Mouse (Mus musculus): Measurements from ENCODE around the gene Syne3. TPM values are rescaled to one million over a fixed set of nuclear protein-coding genes. Genes with fewer than 3 reads are reported as not detected.

The Syne3 gene
- total RNA-seq, 2 experiments from 2014 or later: 0.79 to 0.81 TPM

DNA sequence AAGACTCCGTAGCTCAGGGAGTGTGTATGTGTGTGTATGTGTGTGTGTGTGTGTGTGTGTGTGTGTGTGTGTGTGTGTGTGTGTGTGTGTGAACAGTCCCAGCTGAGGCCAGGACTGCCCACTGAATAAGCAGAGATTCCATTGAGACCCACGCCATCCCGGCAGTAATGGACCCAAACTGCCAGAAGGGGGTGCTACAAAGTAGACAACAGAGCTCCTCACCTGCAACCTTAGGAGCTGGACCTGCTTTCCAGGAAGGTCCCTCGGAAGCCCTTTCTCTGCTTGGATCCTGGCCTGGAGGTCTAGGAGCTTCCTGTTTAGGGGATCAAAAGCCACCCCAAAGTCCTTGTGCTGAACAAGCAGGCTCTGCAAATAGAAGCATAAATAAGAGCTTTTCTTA lies 55.7 kb downstream of the Syne3 start:
- intact Hi-C loops (cut with DNase I): loop anchor here (5.0 kb wide), 1 partner anchor 473 kb away; no protein-coding TSS in a partner anchor
- no peak for DNase-seq (ENCODE audit: extremely low spot score in 1 of 2, low spot score in 2 of 2)

DNA sequence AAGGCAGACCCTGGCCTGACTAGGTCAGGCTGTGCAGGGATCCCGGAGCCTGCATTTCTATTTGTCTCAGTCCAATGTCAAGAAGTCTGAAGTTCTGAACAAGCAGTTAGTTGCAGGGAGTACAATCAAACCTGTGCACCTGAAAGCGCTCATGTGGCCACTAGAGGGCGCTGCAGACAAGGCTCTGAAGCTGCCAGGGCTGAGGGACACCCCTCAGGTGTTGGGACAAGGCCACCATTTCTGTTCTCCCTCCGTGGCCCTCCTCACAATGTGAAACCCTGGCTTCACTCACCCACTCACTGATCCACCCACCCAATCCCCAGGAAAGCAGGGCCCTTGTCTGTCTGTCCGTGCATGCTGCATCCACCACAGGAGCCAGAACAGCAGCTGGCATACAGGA lies 57.2 kb downstream of the Syne3 start:
- peak; percentile 37 to 76 for DNase-seq (ENCODE audit: extremely low spot score in 1 of 2, low spot score in 2 of 2)
- intact Hi-C loops (cut with DNase I): loop anchor here (1.0 to 5.0 kb wide), 2 partner anchors 73 to 475 kb away; no protein-coding TSS in a partner anchor

DNA sequence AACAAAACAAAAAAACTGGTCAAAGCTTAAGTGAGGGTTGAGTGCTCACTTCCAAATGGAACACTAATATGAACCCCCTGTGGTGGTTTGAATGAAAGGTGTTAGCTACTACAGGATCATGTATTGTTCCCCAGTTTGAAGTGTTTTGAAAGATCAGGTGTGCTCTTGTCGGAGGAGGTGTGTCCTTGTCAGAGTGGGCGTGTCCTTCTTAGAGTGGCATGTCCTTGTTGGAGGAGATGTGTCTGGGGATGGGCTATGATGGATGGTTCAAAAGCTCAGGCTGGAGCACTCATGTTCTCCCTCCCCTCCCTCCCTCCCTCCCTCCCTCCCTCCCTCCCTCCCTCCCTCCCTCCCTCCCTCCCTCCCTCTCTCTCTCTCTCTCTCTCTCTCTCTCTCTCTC lies 61.7 kb downstream of the Syne3 start:
- intact Hi-C loops (cut with DNase I): no loop called here
- no peak for DNase-seq (ENCODE audit: extremely low spot score in 1 of 2, low spot score in 2 of 2)

DNA sequence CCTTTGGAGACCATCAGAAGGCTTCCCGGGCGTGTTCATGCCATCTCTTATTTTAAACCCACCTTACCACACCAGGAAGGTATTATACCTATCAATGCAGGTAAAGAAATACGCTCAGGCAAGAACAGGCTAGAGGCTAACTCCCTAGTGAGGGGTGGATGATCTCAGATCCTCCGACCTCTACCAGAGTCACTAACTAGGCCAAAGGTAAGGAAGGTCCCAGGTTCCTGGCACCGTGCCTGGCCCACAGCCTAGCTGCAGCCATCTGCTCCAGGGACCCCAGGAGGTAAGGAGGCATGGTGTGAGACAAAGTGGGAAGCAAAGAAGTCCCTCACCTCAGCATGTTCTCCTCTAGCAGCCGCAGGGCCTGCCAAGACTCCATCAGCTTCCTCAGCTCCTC lies 63.4 kb downstream of the Syne3 start:
- intact Hi-C loops (cut with DNase I): no loop called here

DNA sequence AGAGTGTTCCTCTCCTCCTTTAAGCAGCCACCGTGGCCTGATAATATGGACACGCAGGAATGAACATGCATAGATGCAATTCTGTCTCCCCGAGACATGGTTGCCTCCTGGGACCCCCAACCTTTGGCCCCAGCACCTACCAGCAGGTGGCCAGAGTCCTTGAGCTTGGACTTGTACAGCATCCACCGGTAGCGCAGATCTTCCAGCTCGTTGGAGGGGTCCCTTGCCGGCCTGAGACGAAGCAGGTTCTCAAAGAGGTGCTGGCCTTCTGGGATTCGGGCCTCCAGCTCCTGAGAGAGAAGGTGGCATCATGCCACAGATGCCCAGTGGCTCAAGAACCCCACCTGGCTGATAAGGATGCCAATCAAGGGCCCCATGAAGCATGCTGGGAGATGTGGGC lies 69.1 kb downstream of the Syne3 start:
- DNase-seq (ENCODE audit: extremely low spot score in 1 of 2, low spot score in 2 of 2): no peak
- intact Hi-C loops (cut with DNase I): no loop called here

More for the DNA sequence above, 63.4 kb downstream of the Syne3 start:
- no peak for DNase-seq (ENCODE audit: extremely low spot score in 1 of 2, low spot score in 2 of 2)

DNA sequence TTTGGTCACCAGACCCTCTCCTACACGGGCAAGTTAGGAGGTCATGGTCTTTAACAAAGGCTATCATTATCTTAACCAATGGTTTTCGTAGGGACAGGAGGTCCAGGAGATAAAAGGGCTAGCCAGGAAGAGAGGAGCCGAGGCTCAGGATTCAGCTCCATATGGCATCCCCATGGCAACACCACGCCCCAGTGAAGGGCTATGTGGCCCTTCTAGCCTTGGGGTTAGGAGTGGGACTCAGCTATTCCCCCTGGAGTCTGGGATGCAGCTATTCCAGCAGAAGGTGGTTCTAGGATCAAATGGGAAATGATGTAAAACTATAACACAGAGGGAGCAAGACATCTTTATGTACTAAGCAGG lies 69.6 kb downstream of the Syne3 start:
- intact Hi-C loops (cut with DNase I): no loop called here

DNA sequence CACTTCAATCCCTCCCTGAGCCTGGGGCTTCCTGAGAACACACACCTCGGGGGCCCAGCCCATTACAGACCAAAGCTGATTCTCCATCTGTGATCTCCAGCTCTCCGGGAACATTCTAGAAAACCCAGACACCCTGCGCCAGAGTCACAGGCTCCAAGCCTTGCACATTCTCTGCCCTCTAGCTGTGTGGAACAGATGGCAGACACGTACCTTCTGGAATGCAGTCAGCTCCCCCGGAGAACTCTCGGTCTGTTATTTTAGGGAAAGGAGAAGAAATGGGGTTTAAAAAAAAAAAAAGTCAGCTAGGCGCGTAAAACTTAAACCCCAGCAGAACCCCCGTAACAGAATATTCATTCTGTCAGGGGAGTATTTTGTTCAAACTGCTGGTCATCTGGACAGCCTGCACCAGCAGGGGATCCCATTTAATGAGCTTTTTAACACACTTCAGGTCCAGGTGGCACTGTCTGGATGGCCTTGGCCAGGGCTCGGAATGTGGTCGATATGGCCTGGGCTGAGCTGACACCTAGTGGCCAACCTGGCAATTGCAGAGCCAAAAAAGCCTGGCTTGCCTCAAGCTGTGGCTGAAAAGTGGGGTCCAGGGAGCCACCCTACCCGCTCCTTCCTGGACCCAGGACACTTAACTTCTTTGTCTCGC lies 70.1 kb downstream of the Syne3 start:
- intact Hi-C loops (cut with DNase I): loop anchor here (5.0 kb wide), 3 partner anchors 102 to 497 kb away; no protein-coding TSS in a partner anchor
- DNase-seq (ENCODE audit: extremely low spot score in 1 of 2, low spot score in 2 of 2): peak; percentile 66 to 73

More for the DNA sequence above, 69.6 kb downstream of the Syne3 start:
- DNase-seq (ENCODE audit: extremely low spot score in 1 of 2, low spot score in 2 of 2): no peak

DNA sequence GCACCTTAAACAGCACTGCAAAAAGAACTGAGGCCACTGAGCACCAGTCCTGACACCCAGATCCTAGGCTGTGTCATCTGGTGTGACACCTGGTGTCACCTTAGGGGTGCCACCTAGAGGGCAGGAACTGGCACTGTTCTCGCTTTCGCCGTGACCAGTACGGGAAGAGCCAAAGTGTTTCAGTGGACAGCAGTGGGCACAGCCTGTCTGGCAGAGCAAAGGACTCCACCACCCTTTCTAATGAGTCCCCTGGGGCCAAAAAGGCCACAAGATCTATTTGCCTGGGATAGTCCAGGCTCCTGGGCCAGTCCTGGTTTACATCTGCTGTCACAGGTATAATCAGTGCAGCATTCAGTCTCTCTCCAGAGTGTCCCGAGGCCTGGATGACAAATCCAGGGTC lies 70.7 kb downstream of the Syne3 start:
- intact Hi-C loops (cut with DNase I): loop anchor here (5.0 kb wide), 3 partner anchors 102 to 497 kb away; no protein-coding TSS in a partner anchor
- DNase-seq (ENCODE audit: extremely low spot score in 1 of 2, low spot score in 2 of 2): no peak

DNA sequence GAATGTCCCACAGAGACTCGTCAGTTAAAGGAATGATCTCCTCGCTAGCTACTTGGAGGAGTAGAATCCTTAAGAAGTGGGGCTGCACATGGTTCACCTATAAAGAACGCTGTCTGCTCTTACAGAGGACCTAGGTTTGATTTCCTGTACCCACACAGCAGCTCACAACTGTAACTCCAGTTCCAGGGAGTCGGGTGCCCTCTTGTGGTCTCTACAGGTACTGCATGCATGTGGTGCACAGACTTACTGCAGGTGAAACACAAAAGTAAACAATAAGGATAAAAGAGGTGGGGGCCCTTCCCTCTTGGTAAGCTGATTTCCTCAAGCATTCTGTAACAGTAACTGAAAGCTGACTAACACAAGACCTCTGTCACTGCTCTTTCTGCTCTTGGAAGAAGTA lies 73.4 kb downstream of the Syne3 start:
- DNase-seq (ENCODE audit: extremely low spot score in 1 of 2, low spot score in 2 of 2): no peak
- intact Hi-C loops (cut with DNase I): loop anchor here (5.0 kb wide), 3 partner anchors 99 to 494 kb away; no protein-coding TSS in a partner anchor

DNA sequence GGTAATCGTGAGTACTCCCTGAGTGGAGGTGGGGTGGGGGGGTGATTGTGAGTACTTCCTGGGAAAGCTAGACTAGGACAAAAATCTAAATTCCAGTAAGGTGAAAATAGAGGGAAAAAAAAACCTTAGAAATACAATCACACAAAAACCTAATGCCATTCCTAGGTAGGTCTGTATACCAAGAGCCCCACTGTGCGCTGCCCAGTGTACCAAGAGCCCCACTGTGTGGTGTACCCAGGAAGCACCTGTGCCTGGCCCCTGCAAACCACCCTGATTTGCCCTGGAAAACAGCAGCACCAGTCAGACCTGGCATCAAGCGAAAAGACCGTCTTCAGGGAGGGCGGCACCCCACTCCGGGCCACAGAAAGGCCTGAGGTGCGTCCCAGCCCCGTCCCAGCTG lies 74.5 kb downstream of the Syne3 start:
- intact Hi-C loops (cut with DNase I): loop anchor here (5.0 kb wide), 3 partner anchors 98 to 493 kb away; no protein-coding TSS in a partner anchor
- DNase-seq (ENCODE audit: extremely low spot score in 1 of 2, low spot score in 2 of 2): no peak

DNA sequence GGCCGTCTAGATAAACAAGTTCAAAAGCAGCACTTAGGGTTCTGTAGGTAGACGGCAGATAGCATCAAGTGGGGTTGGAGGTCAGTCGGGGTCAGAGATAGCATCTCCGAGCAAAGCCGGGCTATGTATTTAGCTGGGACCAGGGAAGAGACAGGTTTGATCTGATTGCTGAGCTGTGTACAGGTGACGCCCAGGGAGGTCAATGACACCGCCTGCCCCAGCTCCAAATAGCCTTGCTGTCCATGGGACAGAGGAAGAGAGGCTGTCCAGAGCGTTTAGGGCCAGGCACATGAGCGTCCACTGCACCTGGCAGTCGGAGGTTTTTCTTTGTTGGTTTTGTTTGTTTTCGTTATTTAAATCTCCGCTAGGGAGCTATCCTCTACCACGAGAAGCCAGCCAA lies 75.8 kb downstream of the Syne3 start:
- intact Hi-C loops (cut with DNase I): no loop called here
- no peak for DNase-seq (ENCODE audit: extremely low spot score in 1 of 2, low spot score in 2 of 2)

DNA sequence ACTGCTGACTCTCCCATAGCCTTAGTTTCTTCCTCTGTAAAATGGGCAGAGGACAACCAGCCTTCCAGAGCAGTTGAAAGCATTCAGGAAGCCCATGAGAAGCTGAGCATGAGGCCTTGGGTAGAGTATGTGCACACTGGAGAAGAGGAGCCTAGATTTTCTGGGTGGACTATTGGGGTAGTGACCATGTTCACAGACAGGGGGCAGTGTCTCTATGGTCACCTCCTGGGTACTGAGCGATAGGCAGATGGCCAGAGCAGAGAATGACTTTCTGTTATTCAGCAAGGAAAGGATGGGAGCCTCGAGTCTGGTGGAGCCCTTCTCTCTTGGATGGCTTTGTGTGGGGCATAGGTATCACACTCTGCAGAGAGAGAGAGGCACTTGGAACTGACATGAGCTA lies 76.4 kb downstream of the Syne3 start:
- intact Hi-C loops (cut with DNase I): no loop called here
- DNase-seq (ENCODE audit: extremely low spot score in 1 of 2, low spot score in 2 of 2): no peak

DNA sequence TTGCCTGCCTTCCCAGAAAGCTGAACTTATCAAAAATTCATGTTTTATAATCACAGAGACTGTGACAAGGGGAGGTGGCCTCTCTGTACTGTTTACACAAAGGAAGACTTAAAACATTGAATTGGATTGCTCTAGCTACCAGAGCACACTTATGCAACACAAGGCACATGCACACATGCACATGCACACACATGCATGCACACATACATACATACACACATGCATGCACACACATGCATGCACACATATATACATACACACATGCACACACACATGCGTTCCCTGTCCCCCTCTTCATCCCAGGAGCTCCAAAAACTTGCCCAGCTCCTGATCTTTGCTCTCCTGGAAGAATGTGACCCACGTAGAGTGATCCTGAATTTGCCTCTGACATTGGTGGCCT lies 83.8 kb downstream of the Syne3 start:
- no peak for DNase-seq (ENCODE audit: extremely low spot score in 1 of 2, low spot score in 2 of 2)
- intact Hi-C loops (cut with DNase I): no loop called here

DNA sequence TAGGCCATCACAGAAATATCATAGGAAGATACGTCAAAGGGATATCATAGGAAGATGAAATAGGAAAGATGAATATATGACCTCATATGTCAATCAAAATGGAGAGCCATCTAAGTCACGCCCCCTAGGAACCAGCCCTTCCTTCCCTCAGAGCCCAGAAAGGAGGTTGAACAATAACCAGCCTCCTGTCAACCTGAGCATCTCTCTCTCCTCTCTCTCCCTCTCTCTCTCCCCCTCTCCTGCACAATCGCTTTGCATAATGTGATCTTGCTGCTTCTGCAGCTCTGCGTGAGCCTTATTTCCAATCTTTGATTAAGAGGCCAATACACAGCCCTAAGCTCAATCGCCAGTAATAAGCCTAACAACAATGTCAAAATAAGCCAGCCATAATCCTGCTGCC lies 84.6 kb downstream of the Syne3 start:
- intact Hi-C loops (cut with DNase I): no loop called here
- no peak for DNase-seq (ENCODE audit: extremely low spot score in 1 of 2, low spot score in 2 of 2)

DNA sequence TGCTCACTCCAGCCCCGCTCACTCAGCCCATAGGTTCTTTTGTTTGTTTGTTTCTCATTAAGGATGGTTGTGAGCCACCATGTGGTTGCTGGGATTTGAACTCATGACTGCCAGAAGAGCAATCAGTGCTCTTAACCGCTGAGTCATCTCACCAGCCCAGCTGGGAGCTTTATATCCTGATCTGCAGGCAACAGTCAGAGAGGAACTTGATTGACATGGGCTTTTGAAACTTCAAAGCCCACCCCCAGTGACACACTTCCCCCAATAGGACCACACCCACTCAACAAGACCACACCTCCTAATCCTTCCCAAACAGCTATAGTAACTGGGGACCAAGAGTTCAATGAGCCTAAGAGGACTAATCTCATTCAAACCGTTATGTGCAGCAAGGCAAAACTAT lies 85.1 kb downstream of the Syne3 start:
- intact Hi-C loops (cut with DNase I): no loop called here

DNA sequence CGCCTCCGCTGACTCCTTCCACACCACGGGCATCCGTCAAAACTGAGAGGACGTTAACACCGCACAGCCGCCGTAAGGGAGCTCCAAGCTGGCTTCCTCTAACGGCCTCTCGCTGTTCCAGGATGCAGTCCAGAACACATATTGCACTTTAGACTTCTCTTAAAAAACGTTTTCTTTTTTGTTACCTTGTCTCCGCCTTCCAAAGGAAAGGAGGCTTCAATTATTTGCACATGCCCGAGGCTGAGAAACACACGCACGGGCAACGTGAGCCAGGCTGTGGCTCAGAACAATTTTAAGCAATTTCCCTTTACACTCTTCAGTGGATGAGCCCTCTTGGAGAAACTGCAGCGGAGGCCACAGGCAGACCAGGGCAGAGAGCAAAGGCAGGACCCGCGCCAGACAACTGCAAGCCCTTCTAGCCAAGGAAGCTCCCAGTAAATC lies 85.6 kb downstream of the Syne3 start:
- intact Hi-C loops (cut with DNase I): no loop called here
- peak in 1 of 2 experiments; percentile 36 for DNase-seq (ENCODE audit: extremely low spot score in 1 of 2, low spot score in 2 of 2)

More for the DNA sequence above, 85.1 kb downstream of the Syne3 start:
- DNase-seq (ENCODE audit: extremely low spot score in 1 of 2, low spot score in 2 of 2): no peak

DNA sequence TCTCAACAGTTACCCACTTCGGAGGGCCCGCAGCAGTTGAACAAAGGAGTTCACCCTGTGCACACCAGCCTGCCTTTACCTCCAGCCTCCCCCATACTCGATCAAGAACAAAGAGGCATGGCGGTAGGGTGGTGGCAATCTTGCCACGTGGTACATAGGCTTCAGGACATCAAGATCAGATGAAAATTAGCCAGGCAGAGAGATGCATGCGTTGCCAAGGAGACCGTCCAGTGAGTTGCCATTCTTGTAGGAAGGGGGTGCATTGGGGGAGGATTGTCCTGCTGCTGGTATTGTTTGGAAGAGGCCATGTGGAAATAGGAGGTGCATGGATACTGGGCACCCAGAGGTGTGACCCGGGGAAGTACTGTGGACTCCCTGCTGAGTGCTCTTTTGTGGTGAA lies 87.0 kb downstream of the Syne3 start:
- intact Hi-C loops (cut with DNase I): no loop called here
- DNase-seq (ENCODE audit: extremely low spot score in 1 of 2, low spot score in 2 of 2): no peak

DNA sequence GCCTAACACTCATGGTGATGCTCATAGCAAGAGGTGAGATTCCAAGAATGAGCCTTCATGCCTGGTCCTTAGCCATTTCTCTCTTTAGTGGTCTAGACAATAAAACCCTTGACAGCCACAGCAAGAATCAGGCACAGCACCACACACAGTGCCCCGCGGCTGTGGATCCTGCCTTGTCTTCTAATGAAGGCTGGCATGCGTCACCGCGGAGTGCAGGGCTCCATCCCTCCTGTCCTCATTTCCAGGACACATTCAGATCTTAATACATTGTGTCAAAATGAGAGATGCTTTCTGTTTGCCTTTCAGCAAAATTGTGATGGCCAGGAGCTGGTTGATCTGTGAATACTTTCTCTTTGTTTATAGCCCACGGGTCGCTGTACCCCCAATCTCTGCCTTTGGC lies 88.5 kb downstream of the Syne3 start:
- intact Hi-C loops (cut with DNase I): no loop called here

DNA sequence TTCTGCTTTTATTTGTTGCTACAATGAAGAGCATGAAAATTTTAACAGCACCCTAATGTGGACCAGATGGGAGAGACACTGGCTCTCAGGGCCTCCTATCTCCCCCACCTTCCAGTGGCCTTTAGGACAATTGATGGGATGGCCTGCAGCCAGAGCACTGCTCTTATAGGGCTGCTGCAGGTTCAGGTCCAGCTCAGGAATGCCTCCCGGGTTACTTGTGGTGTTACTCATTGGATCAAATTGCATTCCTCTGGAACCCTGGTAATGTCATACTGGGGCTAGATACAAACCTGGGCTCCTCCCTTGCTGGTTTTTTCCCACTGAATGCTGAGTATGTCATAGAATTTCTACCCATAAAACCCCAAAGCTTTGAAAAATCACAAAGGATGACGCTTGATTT lies 90.4 kb downstream of the Syne3 start:
- no peak for DNase-seq (ENCODE audit: extremely low spot score in 1 of 2, low spot score in 2 of 2)

More for the DNA sequence above, 88.5 kb downstream of the Syne3 start:
- no peak for DNase-seq (ENCODE audit: extremely low spot score in 1 of 2, low spot score in 2 of 2)

DNA sequence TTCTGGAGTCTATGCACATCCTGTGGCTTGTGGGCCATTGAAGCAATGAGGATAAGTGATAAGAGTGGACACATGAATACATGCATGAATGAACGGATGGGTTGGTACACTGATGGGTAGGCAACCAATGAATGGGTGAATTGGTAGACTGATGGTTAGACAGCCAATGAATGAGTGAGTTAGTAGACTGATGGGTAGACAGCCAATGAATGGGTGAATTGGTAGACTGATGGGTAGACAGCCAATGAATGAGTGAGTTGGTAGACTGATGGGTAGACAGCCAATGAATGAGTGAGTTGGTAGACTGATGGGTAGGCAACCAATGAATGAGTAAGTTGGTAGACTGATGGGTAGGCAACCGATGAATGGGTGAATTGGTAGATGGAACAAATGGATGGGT lies 91.7 kb downstream of the Syne3 start:
- intact Hi-C loops (cut with DNase I): no loop called here
- no peak for DNase-seq (ENCODE audit: extremely low spot score in 1 of 2, low spot score in 2 of 2)

More for the DNA sequence above, 90.4 kb downstream of the Syne3 start:
- intact Hi-C loops (cut with DNase I): no loop called here

DNA sequence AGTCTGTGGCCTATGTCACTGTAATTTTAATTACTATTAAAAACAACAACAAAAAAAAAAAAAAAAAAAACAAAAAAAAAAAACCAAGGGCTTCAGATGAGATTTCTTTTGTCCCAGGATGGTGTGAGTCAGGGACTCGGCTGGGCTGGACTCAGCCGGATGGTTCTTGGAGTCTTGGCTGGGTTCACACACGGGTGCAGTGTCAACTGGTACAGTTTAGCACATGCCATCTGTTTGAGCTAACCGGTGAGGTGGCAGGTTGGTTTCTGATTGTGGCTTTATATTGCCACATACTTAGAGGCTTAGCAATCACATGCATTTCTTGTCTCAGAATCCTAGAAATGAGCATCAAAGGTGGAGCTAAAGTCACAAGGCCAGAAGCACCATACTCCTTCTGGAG lies 92.3 kb downstream of the Syne3 start:
- no peak for DNase-seq (ENCODE audit: extremely low spot score in 1 of 2, low spot score in 2 of 2)
- intact Hi-C loops (cut with DNase I): no loop called here
